Mouse (Mus musculus) lung, postnatal 4 days (tissue): ENCODE measurements around the gene Kcnab1.

ENCODE experiments used
- DNase-seq, 2 experiments: peaks; one replicate each; pipeline ENCODE4 v3.0.0; 2021

Gene Kcnab1

DNA sequence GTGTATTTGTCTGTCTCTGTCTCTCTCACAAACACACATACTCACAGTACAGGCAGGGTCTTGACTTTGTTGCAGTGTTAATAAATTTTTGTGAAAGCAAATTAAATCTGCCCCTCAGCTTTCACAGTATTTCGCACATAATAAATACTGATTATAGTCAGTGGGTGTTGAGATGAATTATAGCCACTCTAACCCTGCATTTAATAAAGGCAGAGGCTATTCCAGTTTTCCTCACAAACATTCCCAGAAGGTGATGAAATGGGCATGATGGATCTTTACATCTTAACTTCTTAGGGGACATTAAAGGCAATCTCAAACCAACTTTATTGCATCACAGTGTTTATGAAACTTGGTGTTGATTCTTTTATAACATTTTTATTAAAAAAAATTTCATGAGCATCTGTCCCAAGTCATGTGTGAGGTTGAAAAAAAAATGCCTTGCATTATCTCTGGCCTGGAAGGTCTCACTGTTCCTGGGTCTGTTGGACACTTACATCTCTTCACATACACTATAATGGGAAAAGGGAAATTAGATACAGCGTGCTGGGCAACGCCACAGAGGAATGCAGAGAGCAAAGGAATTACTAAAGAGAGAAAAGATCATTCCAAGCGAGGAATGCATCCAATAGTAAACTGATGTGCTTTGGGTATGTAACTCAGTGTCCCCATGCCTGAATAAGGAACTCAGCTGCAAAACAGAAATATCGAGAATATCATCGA lies 95.3 kb downstream of the Kcnab1 start:
- DNase-seq, result no peak

DNA sequence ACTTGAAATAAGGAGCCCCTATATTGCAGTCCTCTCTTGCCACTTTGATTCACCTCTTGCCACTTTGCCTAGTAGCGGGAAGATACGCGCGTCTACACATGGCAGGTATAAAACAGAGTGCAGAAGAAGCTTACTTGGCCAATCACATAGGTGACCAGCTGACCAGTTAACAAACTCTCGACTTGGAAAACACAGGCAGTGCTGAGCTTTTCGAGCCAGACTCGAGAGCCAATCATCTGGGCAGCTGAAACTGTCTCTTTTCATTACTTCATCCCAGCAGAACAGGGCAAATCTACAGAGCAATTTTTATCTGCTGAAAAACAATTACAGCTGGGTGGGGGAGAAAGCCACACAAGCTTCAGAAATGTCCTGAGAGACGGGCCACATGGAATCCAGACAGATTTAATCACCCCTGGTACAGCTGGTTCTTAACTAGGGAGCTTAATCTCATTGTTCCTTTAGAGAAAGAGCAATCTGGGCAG lies 96.4 kb downstream of the Kcnab1 start:
- DNase-seq, result no peak

DNA sequence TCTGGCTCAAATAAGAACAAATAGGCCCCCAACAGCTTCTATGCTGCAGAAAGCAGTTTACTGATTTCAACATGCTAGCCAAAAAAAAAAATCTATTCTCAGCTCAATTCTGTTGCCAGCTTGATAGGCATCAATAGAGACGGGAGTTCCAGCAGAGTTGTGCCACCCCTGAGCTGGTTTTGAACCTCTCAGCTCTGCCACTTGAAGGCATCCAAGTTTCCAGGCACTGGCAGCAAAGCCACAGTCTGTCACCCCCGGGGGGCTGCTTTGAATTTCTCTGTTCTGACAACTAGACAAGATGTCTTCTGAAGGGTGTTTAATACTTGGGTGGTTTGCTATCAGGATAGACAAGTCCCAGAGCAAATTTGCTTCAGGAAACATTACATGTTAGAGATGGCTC lies 104.5 kb downstream of the Kcnab1 start:
- no peak for DNase-seq

DNA sequence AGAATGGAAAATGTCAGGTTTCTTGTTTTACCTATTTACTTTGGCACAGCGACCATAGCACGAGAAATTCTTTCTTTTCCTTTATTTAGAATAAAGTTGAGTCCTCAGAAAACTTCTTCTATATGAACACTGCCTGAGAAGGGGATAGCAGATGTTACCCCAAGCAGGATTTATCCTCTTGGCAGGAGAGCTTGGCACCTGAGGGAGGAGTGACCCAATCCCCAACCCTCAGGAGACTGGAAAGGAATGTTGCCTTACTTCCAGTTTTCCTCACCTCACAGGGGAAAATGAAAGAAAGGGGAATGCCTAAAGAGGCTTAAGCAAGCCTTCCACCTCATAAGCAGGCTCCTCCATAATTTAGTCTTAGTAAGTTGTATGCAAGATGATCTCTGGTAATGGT lies 105.5 kb downstream of the Kcnab1 start:
- no peak for DNase-seq

DNA sequence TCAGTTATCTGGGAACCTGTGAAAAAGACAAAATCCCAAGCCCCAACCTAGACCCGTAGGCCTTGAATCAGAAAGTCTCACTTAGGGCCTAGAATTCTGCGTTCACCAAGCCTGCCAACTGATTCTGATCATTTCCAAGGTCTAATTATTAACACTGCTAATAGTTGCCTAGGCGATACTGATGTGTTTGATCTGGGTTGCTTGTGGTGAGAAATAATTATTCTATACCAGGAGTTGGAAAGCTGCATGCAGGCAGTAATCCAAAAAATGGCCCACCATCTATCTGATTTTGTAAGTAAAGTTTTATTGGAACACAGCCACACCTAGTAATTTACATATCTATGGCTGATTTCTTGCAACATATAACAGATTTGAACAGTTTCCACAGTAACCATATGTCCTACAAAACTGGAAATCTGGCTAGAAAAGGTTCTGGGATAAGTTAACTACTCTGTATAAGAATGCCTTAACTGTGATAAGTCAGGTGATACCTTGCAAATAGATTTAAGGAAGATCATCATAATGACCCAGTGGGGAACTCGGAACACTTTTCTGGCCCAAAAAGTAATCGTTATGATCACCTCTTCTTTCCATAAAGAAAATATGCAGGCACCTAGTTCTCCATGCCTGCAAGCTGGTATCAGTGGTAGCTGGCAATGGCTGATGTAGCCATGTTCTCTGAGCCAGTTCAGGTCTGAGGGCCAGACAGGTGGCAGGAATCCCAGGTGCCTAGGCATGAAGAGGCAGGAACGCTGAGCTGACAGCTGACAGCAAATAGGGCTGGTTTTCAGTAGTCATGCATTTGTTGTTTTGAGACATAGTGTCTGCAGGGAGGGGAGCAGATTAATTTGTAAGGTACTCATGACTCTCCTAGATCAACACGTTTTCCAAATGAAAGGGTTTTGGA lies 108.7 kb downstream of the Kcnab1 start:
- no peak for DNase-seq

DNA sequence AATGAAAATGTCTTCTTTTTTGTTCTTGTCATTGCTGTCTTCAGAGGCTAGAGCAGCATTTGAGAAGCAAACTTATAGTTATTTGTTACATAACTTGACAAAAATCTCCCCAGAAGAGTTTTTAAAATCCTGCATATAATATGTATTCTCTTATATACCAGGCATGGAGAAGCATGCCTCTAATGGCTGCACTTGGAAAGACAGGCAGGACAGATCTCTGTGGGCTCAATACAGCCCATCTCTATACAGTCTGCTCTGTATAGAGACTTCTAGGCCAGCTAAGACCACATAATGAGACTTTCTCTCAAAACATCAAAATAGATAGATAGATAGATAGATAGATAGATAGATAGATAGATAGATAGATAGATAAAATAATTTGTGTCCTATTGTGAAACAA lies 111.1 kb downstream of the Kcnab1 start:
- DNase-seq, result no peak

DNA sequence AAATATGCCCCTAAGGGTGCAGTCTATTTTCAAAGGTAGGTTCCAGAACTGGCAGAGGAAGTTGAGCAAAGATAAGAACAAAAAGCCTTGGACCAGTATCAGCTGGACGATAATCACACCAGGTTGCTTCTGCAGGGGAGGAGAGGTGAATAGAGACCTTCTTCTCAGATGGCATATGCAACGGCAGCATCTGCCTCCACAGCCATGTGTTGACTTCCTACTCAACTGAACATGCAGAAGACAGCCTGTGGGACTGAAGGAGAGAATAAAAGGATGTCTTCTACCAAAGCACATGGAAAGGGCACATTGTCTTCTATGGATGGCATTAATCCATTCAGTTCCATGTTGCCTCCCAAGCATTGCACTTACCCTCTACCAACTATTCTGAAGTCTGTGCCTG lies 114.5 kb downstream of the Kcnab1 start:
- no peak for DNase-seq

DNA sequence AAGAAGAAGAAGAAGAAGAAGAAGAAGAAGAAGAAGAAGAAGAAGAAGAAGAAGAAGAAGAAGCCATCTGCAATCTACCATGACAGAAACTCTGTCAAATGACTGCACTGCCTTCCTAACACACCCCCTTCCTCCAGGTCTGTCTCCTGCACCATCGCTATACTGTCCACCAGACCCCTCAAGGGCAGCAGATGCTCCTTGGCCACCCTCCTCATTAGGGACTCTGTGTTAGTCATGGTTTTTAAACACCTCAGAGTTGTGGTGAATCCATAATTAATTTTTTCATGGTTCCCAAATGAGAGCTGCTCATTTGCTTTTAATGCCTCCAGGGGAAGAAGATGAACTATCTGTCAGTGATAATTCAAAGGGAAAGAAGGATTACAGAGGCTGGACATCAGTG lies 121.8 kb downstream of the Kcnab1 start:
- DNase-seq, result no peak

DNA sequence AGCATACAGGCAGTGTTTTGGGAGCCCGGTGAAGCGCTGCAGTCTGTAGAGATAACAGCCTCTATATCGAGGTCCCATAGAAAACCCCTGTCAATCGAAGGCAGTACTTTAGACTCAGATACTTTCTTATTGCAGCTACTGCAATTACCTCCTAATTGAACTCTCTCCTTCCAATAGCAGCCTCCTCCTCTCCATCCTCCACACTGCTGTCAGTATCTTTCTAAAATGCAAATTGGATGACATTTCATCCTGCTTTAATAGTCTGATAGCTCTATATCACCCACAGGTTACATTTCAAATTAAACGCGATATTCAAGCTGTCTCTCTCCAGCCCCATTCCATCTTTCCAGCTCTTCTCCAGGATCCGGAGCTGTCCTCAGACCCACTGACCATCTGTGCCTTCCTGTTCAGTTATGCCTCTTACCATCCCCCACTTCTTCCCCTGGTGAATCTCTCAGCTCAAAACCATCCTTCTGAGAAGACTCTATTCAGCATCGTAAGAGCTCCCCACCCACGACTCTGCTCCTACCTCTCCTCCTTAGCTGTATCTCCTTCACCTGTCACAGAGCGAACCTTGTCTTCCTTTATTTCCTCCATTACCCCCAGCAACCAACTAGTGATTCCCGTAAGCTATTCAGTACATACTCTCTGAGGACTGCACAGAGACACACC lies 122.4 kb downstream of the Kcnab1 start:
- DNase-seq, result no peak

DNA sequence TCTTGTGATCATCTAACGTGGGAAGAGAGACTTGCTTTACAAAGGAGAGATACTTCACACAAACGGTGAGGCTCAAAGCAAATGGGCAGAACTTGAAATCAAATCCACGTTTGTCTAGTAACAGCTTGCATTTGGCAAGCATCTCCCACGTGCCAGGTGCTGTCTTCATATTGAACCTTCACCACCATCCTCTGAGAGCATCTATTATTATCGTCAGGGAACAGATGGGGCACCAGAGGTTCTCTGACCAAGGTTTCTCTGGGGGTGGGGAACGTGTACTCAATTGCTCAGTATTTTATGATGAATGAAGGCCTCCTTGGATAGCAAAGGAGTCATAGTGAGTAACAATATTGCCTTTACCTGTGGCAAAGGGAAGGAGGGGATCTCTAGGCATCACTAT lies 139.8 kb downstream of the Kcnab1 start:
- DNase-seq, result no peak

DNA sequence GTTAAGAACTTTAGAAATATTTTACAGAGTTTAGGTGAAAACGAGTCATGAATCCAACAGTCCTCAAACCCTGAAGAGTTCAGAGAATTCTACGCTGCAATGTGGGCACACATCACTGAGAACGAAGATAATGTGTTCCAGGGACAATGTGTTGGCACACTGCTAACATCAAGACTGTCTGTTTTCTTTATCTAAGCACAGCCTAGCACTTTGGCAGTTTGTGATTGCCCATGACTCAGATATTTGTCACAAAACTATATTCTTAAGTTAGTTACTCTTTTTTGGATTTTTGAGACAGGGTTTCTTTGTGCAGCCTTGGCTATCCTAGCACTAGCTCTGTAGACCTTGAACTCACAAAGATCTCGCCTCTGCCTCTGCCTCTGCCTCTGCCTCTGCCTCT lies 151.3 kb downstream of the Kcnab1 start:
- no peak for DNase-seq

DNA sequence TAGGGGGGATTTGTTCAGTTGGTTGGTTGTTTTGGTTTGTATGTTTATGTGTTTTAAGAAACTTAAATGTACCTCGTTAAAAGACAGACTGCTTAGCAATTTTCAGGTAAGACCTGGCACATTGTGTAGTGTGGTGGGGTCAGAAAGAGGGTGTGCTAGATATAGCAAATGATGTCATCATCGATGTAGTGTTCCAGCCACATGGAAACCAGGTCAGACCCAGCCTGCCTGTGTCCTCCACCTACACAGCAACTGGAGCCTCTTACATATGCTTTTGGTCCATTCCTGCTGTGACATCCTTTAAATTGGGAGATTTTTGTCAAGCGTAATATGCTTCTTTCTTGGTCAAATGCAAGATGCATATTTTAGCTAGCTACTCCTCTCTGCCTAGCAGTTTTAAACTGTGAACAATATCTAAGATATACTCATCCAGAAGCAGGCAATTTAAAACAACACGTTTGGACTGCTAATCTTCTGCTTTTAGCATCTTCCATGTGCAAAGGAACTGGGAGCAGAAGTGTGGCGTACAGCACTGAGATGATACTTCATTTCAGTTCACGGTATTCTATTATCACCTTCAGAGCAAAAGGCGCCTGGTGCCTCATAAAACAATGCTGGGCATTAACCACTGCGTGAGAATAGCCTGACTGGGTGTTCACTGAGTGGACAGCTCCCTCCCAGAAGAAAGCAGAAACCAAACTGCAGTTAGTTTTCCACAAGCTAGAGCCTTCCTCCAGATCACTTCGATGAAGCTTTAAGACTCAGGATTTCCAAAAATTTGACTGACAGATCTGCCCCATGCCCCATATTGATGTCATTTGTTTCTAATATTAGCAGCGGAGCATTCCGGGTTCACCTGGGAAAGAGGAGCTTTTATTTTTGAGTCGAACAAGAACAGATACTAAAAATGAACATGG lies 153.6 kb downstream of the Kcnab1 start:
- DNase-seq, result no peak

DNA sequence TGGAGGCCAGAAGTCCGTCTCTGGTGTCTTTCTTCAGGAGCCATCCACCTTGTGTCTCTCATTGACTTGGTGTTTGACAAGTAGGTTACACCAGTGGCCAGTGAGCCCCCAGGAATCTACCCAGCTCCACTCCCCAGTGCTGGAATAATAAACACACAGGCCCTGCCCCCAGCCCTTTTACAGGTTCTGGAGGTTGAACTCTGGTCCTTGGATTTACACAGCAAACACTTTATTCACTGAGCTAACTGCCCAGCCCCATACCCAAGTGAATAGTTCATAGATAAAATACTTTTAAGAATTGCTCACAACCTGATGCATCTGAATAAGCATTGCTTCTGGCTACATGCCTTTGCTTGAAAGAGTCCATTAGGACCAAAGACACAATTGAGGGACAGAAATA lies 164.1 kb downstream of the Kcnab1 start:
- no peak for DNase-seq

DNA sequence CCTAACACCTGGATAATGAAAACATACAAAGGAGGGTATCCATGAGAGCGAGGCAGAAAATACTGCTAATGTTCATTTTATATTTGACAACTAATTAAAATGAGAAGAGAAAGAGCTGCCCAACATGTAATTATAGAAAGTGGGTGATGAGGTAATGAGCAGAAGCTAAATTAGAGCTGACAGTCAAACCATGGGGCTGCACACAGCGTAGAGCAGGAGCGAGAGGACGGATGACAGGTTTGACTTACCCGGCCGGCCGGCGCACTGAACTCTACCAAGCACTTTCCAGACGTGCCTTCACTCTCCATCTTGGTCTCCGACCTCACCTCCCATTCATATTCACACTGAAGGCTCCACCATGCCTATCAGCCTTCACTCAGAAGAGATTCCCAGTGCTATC lies 168.6 kb downstream of the Kcnab1 start:
- no peak for DNase-seq

DNA sequence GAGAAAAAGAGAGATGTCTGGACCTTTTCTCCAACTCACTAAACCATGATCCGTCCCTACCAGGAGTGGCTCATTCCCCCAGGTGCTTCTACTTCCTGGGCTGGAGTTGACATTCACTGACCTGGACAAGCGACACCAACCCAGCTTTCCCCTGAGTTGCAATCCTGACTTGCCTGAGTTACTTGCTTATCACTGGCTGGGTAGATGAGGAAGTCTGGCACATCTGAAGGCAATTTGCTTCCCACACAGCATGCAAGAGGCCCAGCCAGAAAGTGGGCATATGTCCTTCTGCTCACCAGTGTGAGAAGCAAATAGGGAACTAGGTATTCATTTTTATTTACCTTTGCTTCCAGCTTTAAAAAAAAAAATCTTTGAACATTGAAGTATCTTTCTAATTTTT lies 174.2 kb downstream of the Kcnab1 start:
- no peak for DNase-seq

DNA sequence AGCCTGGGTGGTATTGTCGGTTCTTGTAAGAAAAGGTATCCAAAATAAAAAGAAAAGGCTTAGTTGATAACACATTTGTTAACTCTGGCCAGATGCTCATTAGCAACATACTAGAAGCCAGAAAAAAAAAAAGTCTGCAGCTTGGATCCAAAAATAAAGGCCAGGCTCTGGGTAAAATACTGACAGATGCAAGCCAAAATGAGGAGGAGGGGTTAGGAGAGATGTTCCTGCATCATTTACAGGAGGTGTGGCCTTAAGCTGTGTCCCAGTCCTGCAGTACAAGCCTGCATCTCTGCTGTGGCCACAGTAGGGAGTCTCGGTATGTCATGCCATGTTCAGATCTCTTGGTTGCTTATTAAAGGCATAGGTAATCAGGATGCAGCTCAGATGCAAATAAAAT lies 179.8 kb downstream of the Kcnab1 start:
- no peak for DNase-seq

DNA sequence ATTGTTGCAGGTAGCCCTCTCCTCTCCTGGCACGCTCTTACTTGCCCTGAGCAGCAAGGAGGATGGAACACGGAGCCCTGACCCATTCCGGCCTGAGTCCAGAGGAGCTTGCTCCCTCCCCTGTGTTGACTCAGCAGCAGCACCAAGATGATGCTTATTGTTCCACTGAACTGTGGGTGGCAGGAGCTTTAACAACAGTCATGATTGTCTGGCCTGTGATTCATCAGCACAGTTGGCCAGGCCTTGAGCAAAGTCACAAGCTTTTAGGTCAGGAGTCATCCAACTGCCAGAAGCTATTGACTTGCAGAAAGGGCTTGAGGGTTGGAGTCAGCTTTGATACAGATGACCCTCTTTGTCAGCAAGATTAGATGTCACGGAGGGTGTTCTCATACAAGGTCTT lies 187.8 kb downstream of the Kcnab1 start:
- DNase-seq, result no peak

DNA sequence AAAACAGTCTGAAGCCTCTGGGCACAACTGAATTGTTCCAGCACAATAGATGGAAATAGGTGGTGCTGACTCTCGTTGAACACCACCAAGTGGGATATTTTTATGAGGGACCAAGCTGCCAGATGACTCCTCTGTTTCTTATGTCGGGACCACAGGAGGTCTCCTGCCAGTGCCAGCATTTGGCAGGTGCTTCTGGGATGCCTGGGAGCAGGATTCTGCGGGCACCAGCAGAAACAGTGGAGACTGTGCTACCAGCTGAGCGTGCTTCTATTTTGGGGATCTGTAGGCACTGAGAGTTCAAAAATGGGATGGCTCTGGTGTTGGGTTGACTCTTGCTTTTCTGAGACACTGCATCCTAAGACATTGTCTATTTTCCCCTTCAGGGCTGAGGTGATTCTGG lies 190.0 kb downstream of the Kcnab1 start:
- no peak for DNase-seq

DNA sequence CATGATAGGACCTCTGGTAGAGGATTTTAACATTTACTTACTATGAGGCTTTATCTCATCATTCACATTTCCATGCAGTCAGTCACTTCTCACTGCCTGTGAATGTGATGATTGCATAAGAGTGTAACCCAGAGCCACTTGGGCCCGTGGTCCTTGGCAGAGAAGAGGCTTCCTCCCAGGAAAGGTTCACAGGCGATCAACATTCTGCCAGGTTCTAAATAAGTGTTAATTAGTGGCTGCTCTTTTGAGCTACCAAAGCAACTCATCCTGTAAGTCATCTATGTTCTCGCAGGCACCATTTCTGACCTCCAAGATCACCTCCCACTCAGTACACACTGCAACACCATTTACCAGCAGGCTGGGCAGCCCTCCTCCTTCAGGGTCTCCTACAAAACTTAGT lies 192.3 kb downstream of the Kcnab1 start:
- no peak for DNase-seq

DNA sequence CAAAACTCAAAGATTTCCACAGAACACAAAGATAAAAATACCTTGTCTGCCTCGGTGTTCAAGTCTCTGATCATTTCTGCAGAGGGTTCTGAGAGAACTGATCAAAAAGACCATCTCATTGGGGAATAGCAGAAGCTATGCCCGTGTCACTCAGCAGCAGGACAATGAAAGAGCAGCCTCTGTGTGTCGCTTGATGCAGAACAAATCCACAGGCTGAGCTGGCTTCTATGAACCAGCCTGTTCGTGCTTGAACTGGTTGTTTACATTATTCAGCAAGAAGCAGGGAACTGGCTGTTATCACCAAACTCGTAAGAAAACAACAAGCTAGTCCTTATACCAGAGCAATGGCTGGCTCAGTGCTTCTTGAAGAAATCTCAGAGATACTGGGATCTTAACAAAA lies 193.4 kb downstream of the Kcnab1 start:
- no peak for DNase-seq

DNA sequence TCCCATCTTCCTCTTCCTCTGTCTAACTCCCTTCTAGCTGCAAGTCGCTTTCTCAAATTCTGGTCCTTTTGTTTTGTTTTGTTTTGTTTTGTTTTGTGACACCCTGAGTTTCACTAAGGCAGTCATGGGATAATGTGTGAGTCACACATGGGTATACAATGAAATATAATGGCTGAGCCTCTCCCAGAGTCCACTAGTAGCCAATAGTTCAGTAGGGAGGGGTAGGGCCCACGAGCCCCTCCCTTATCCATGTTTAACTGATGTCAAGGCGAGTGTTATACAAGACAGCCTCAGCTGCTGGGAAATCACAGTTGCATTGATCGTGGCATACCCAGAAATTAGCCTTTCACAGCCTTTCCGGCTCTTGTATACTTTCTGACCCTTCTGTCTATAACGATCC lies 206.7 kb downstream of the Kcnab1 start:
- no peak for DNase-seq

DNA sequence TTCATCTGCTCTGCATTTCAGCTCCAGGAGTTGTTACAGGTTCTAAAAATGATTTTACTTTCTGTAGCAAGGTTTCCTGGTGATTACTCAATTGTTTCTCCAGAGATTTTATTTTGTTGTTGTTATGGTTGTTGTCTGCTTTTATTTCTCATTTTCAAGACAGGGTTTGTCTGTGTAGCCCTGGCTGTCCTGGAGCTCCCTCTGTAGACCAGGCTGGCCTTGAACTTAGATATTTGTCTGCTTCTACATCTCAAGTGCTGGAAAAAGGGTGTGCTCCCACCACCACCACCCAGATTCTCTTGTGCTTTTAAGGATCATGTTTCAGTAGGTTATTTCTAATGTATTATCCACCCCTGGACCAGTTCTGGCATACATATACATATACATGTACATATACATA lies 207.6 kb downstream of the Kcnab1 start:
- DNase-seq, result no peak
